Mouse (Mus musculus) adrenal gland, postnatal 36 days (tissue): ENCODE data around the gene Ccl12. TPM values are rescaled to one million over a fixed set of nuclear protein-coding genes. Genes with fewer than 3 reads are reported as not detected.

Experiments used
- DNase-seq, 2 experiments: peaks; one replicate each; pipeline ENCODE4 v3.0.0; 2021; ENCODE audit warnings: mixed read lengths in 1 of 2
- total RNA-seq, 2 experiments: library from RNA; stranded (reverse); gene quantifications; 2 replicates each; pipeline ENCODE4 v1.2.3; 2021

Gene Ccl12
- total RNA-seq, 2 experiments from 2014 or later, result not detected

GRCm38 (mm10) chr11:82139492-82140094 lies 37.9 kb downstream of the Ccl12 start:
- peak in 1 of 2 experiments; percentile 2 for DNase-seq

Other genes starting within 250 kb of the Ccl12 start
- gene 5530401A14Rik, start 241.2 kb upstream of the Ccl12 start, total RNA-seq, result under 1 TPM; 0.07 to 0.10 TPM
- 1 to 10 TPM; 1.7 TPM for gene Asic2, start 133.4 kb upstream of the Ccl12 start, total RNA-seq
- 1 to 10 TPM; 1.2 to 1.3 TPM for gene Ccl2, start 66.3 kb upstream of the Ccl12 start, total RNA-seq
- not detected for gene Gm17268, start 63.3 kb upstream of the Ccl12 start, total RNA-seq
- gene Ccl7, start 56.1 kb upstream of the Ccl12 start, total RNA-seq, result 1 to 10 TPM in 1 of 2 experiments, under 1 TPM in 1; 0.95 to 1.9 TPM
- gene Ccl11, start 44.0 kb upstream of the Ccl12 start, total RNA-seq, result 1 to 10 TPM; 4.2 to 7.5 TPM
- under 1 TPM in 1 of 2 experiments, not detected in 1; 0.70 TPM for gene Ccl8, start 13.3 kb downstream of the Ccl12 start, total RNA-seq
- not detected for gene Ccl1, start 203.8 kb downstream of the Ccl12 start, total RNA-seq